Mouse (Mus musculus) testis, postnatal 14 days (tissue): Measurements from ENCODE around the gene Tmem43.

Experiments
- DNase-seq: peaks from one replicate; pipeline ENCODE4 v3.0.0; 2021; ENCODE audit warnings: low spot score

Gene Tmem43

DNA sequence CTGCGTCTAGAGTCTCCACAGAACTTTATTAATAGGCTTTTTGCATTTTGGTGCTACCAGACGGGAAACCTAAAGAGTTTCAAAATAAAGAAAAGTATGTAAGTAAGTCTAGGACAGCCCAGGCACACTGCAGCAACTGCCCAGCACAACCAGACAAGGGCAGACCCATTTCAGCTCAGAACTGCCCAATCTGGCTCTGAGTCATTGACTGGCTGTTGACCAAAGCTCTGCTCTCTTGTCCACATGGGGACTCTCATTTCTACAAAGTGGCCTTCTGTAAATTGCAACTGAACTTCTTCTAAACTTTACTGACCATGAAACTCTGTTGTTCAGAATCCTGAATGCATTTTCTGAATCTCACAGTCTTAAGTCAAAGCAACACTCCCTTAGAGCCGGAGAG is 61.7 kb downstream of the Tmem43 start:
- DNase-seq = no peak

DNA sequence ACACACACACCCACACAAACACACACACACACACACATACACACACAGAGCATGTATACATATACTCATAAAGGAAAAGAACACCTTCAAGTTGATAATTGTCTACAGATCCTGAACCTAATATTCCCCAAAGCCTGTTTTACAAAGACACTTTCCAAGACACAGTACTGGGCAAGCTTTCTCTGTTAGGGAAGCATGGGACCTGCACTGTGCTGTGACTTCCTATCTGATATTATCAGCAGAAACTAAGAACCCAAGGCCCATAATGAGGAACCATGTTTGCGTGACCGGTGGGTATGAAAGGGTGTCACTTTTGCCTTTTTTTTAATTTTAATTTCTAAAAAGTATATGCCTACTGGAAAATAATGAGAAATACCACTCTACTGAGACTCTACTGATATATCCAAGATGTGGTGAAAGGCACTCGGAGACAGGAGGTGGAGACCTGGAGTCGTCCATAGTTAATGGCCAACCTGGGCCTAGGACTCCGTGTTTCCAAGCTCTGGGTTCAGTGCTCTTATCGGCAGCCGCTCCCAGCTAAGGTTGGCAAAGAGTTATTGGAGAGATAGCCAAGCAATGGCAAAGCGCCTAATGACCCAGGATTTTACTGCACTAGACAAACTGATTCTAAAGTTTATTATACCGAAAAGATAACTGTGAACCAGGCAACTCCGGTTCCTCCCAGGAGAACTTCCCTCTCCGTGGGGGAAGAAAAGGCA is 62.7 kb downstream of the Tmem43 start:
- DNase-seq = no peak
